Mouse (Mus musculus) ES-Bruce4 (cell line): ENCODE measurements around the gene Polr3a.

Experiments
- CTCF ChIP-seq: IDR thresholded peaks from one replicate; pipeline ENCODE4 v1.8.1; 2011; ENCODE audit warnings: low read depth, low read length
- EP300 ChIP-seq: IDR thresholded peaks from 2 replicates; pipeline ENCODE4 v1.6.1; 2011; ENCODE audit warnings: low read depth, low read length; ENCODE audit not compliant: insufficient read depth
- POLR2A ChIP-seq: IDR thresholded peaks from one replicate; pipeline ENCODE4 v1.8.1; 2011; ENCODE audit warnings: low read length; ENCODE audit not compliant: insufficient read depth

DNA sequence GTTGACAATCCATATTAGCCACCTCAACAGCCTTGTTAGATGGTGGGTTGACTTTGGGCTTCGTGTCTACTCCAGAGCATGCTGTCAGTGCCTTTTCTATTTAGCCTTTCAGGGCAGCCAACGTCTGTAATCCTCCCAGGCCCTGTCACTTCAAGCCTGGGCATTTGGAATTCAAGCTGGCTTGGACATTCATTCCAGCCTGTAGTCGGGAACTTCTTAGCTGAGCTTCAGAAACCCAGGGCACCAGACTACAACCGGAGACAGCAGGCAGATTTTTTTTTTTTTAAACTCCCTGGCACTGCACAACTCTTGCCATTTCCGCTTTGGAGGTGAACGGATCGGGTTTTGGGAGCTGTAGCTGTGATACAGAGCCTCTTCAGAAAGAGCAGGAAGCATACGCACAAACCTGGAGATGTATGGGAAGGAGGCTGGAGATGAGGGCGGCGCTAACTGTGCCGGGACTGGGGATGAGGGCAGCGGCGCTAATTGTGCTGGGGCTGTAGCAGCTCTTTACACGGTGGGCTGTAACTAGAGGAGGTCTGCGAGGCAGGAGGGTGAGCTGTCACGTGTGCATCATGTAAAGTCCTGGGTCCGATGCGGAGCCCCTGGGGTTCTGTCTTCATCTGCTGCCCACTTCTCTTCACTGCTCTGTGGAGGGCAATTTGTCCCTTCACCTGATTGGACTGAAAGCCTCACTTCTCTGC lies 21.4 kb upstream of the Polr3a start:
- no peak for TF ChIP-seq CTCF
- TF ChIP-seq POLR2A = no peak
- no peak for TF ChIP-seq EP300
